Comparison of ENCODE assay signal across 8 mouse cellular contexts in genomic region chr3:121171243-121171871, GRCm38 (mm10). TPM values are rescaled to one million over a fixed set of nuclear protein-coding genes. Genes with fewer than 3 reads are reported as not detected.
DNase-seq lines count a peak whose midpoint lies in the region; ATAC-seq and TF ChIP-seq lines count a peak whose summit lies in the region.

Rwdd3 (minus strand) TSS chr3:121171695.

- no peak within 1 kb of the TSS for H3K27ac ChIP-seq in ES-E14 (ENCODE audit: insufficient read depth, low read depth, low read length, poor library complexity, severe bottlenecking)
- peak within 1 kb of the TSS; percentile 52; the same call in 1 of the 2 replicates for H3K27ac ChIP-seq in forebrain, embryonic 16.5 days (ENCODE audit: low read length)
- H3K27ac ChIP-seq in lung, embryonic 15.5 days: peak within 1 kb of the TSS; percentile 47

- no peaks in the 10 kb centered on the region for H3K9me3 ChIP-seq in ES-E14 (ENCODE audit: control insufficient read depth, insufficient read depth, low read depth, low read length)
- H3K9me3 ChIP-seq in forebrain, embryonic 16.5 days (ENCODE audit: control insufficient read depth, low read length): peaks cover 3% of the 10 kb centered on the region; the same call in 1 of the 2 replicates
- H3K9me3 ChIP-seq in lung, embryonic 15.5 days: no peaks in the 10 kb centered on the region

- H3K36me3 ChIP-seq in ES-E14 (ENCODE audit: control insufficient read depth, insufficient read depth, low read length, poor library complexity, severe bottlenecking): no peaks in the 10 kb centered on the region
- no peaks in the 10 kb centered on the region for H3K36me3 ChIP-seq in forebrain, embryonic 16.5 days (ENCODE audit: control insufficient read depth, insufficient read depth)
- no peaks in the 10 kb centered on the region for H3K36me3 ChIP-seq in lung, embryonic 15.5 days

- under 1% methylated on average over 40 of the region's 40 CpGs for WGBS in forebrain, embryonic 16.5 days
- 1% methylated on average over 35 of the region's 40 CpGs for WGBS in lung, embryonic 15.5 days

- peak within 1 kb of the TSS; percentile 75 to 90 for H3K4me3 ChIP-seq in ES-E14 (ENCODE audit: insufficient read depth in 1 of 2, low read depth in 1 of 2, low read length in 2 of 2, poor library complexity in 1 of 2, severe bottlenecking in 1 of 2)
- H3K4me3 ChIP-seq in forebrain, embryonic 16.5 days (replicated peaks; ENCODE audit: low read length): peak within 1 kb of the TSS; percentile 63
- H3K4me3 ChIP-seq in lung, embryonic 15.5 days: peak within 1 kb of the TSS; percentile 63

- DNase-seq in ES-E14 (ENCODE audit: low read depth, low spot score): peak; percentile 86
- DNase-seq in cerebellum, adult 11-12 months: peak; percentile 91
- DNase-seq in heart, postnatal 4 days: peak; percentile 93
- peak; percentile 86 to 89 for DNase-seq in layer of hippocampus, adult 8-10 months (ENCODE audit: low spot score in 2 of 2)
- peak; percentile 85 for DNase-seq in ovary, adult 18-20 months (ENCODE audit: low spot score)
- peak; percentile 95 for DNase-seq in thymus, postnatal 0 days (ENCODE audit: low spot score)

- H3K9ac ChIP-seq in ES-E14 (ENCODE audit: insufficient read depth, low read depth, low read length, poor library complexity, severe bottlenecking): peak within 1 kb of the TSS; percentile 85
- H3K9ac ChIP-seq in forebrain, embryonic 16.5 days (replicated peaks; ENCODE audit: low read depth, low read length): peak within 1 kb of the TSS; percentile 76
- peak within 1 kb of the TSS; percentile 61 for H3K9ac ChIP-seq in lung, embryonic 15.5 days

- H3K4me1 ChIP-seq in ES-E14 (ENCODE audit: control insufficient read depth in 2 of 2, insufficient read depth in 2 of 2, low read length in 2 of 2, poor library complexity in 1 of 2): 0 out of 4 replicates have a peak, but pooled peaks cover 0 to 3% of the 10 kb centered on the region in 2 experiments
- peaks cover 2% of the 10 kb centered on the region; the same call in 1 of the 2 replicates for H3K4me1 ChIP-seq in forebrain, embryonic 16.5 days (replicated peaks; ENCODE audit: control insufficient read depth, insufficient read depth, low read length)
- peaks cover 9% of the 10 kb centered on the region for H3K4me1 ChIP-seq in lung, embryonic 15.5 days

- in situ Hi-C loops in ES-E14 (cut with MboI; ENCODE audit: low sequenced_read_pairs in 2 of 2, unreplicated experiment in 2 of 2): no loop called here

- H3K27me3 ChIP-seq in forebrain, embryonic 16.5 days (replicated peaks; ENCODE audit: control insufficient read depth, insufficient read depth, low read length): no peaks in the 10 kb centered on the region
- 0 out of 2 replicates have a peak, but pooled peaks cover 6% of the 10 kb centered on the region for H3K27me3 ChIP-seq in lung, embryonic 15.5 days

- ATAC-seq in forebrain, embryonic 16.5 days: peak; percentile 93
- peak; percentile 95 for ATAC-seq in lung, embryonic 15.5 days (ENCODE audit: borderline replicate concordance, extremely low read depth, low FRiP score, low TSS enrichment)

- H3K4me2 ChIP-seq in forebrain, embryonic 16.5 days (ENCODE audit: low read length): peak within 1 kb of the TSS; percentile 66
- H3K4me2 ChIP-seq in lung, embryonic 15.5 days: peak within 1 kb of the TSS; percentile 82

TF ChIP-seq in ES-E14, 5 proteins besides CTCF, POLR2A, EP300 and RAD21:
- TF ChIP-seq HCFC1 (IDR thresholded peaks at IDR 0.05; ENCODE audit: borderline replicate concordance, insufficient read depth, low read length) (no peak), ZC3H11A (IDR thresholded peaks at IDR 0.05; ENCODE audit: borderline replicate concordance, low read depth, low read length) (no peak), CHD2 (IDR thresholded peaks at IDR 0.05; ENCODE audit: low read depth, low read length) (no peak), MAFK (IDR thresholded peaks at IDR 0.05; ENCODE audit: insufficient read depth, low read depth, low read length) (no peak), ZNF384 (IDR thresholded peaks at IDR 0.05; ENCODE audit: low read depth, low read length) (no peak)

RNA-seq across cellular contexts. Expression of gene Rwdd3, which starts in this region (rescaled TPM):
- 3.7 and 4.0 TPM in 2 replicates for total RNA-seq in ES-E14 (2012; rRNA removed)
- polyA plus RNA-seq in forebrain, embryonic 16.5 days (2015; fragmentation: Nextera tagmentation; extraction: Ambion mirVana): 18.5 and 23.2 TPM in 2 replicates
- total RNA-seq in heart, postnatal 4 days (2021): 1 to 10 TPM; 3.3 to 4.0 TPM
- 10 to 100 TPM; 23.2 to 29.2 (median 23.9) TPM for total RNA-seq in layer of hippocampus, adult 8-10 months (2022)
- 3.4 and 3.7 TPM in 2 replicates for polyA plus RNA-seq in lung, embryonic 15.5 days (2015; fragmentation: Nextera tagmentation; extraction: Ambion mirVana)
- polyA plus RNA-seq in thymus, postnatal 0 days (2015; fragmentation: Nextera tagmentation; extraction: Ambion mirVana): 7.6 and 7.9 TPM in 2 replicates
